Mouse (Mus musculus) G1E (cell line): Measurements from ENCODE around the gene Lsm2. TPM values are rescaled to one million over a fixed set of nuclear protein-coding genes. Genes with fewer than 3 reads are reported as not detected.

ENCODE experiments used
- ATAC-seq: 2 replicates; pipeline ENCODE4 v1.8.0; 2016; ENCODE audit warnings: mild to moderate bottlenecking; ENCODE audit not compliant: insufficient number of reproducible peaks, poor library complexity, low FRiP score, severe bottlenecking; ENCODE audit errors: extremely low read depth
- DNase-seq: peaks from one replicate; pipeline ENCODE4 v3.0.0; 2012; ENCODE audit warnings: low spot score
- H3K27me3 ChIP-seq: 2 replicates; pipeline ENCODE4 v1.6.1; 2012; ENCODE audit warnings: mild to moderate bottlenecking, low read length, inconsistent platforms; ENCODE audit not compliant: insufficient read depth
- H3K36me3 ChIP-seq: replicated peaks from 2 replicates; pipeline ENCODE3; 2012; ENCODE audit warnings: mild to moderate bottlenecking, inconsistent platforms
- H3K4me1 ChIP-seq: 2 replicates; pipeline ENCODE4 v1.6.1; 2012; ENCODE audit warnings: low read depth, low read length, inconsistent platforms, mixed read lengths; ENCODE audit not compliant: insufficient read depth
- H3K4me3 ChIP-seq: 2 replicates; pipeline ENCODE4 v1.5.1; 2012; ENCODE audit warnings: low read depth, mild to moderate bottlenecking, inconsistent platforms, low read length, moderate library complexity, mixed read lengths
- H3K9me3 ChIP-seq: replicated peaks from 2 replicates; pipeline ENCODE4 v1.6.1; 2012; ENCODE audit warnings: inconsistent platforms
- CTCF ChIP-seq: IDR thresholded peaks from 2 replicates; pipeline ENCODE4 v1.5.1; 2012; ENCODE audit warnings: low read depth, low read length, inconsistent platforms, mixed read lengths
- GATA1 ChIP-seq: IDR thresholded peaks from 2 replicates; pipeline ENCODE4 v1.6.1; 2012; ENCODE audit warnings: borderline replicate concordance, low read length, inconsistent platforms, mixed read lengths
- GATA2 ChIP-seq: IDR thresholded peaks from 2 replicates; pipeline ENCODE4 v1.6.1; 2012; ENCODE audit warnings: low read depth, low read length, inconsistent platforms, borderline replicate concordance
- POLR2AphosphoS5 ChIP-seq: IDR thresholded peaks from 2 replicates; pipeline ENCODE4 v1.6.1; 2012; ENCODE audit warnings: low read depth, low read length, inconsistent platforms; ENCODE audit not compliant: insufficient replicate concordance
- TAL1 ChIP-seq: conservative IDR thresholded peaks from 2 replicates; pipeline ENCODE4 v1.6.1; 2012; ENCODE audit warnings: low read depth, low read length, inconsistent platforms, mixed read lengths
- polyA plus RNA-seq: library from polyadenylated mRNA; stranded (reverse); fragments of >175 nt; gene quantifications from 2 replicates; pipeline ENCODE4 v1.2.3, GENCODE M21; 2012
- total RNA-seq, 2 experiments: library from RNA; stranded (forward) in 1 of 2; stranded (reverse) in 1 of 2; fragments of 200-1000 nt in 1 of 2; fragments of >200 nt in 1 of 2; fragmentation: Nextera tagmentation in 1 of 2; gene quantifications; 2 replicates each; pipeline ENCODE4 v1.2.3; 2014 to 2017

The Lsm2 gene
- total and polyA plus RNA-seq, 3 experiments = 71.9 to 263 (median 195) TPM

GRCm38 (mm10) chr17:35013221-35013620 is 31.6 kb downstream of the Lsm2 start:
- DNase-seq (no peak), ATAC-seq (no peak)
- Histone ChIP-seq H3K9me3 (no peaks in the 10 kb centered on the region), H3K27me3 (no peaks in the 10 kb centered on the region; the same call in 1 of the 2 replicates), H3K4me1 (peaks cover 89% of the 10 kb centered on the region), H3K36me3 (peaks cover 98% of the 10 kb centered on the region), H3K4me3 (no peak overlapping the region)
- TF ChIP-seq GATA1 = no peak
- TF ChIP-seq GATA2 = no peak
- TF ChIP-seq TAL1 = no peak
- TF ChIP-seq CTCF = no peak
- TF ChIP-seq POLR2AphosphoS5 = no peak

GRCm38 (mm10) chr17:35015296-35015695 is 33.6 kb downstream of the Lsm2 start:
- no peaks in the 10 kb centered on the region; the same call in 1 of the 2 replicates for H3K27me3 ChIP-seq
- peaks cover 94% of the 10 kb centered on the region for H3K36me3 ChIP-seq
- TF ChIP-seq TAL1 = no peak
- no peak for TF ChIP-seq POLR2AphosphoS5
- no peak for TF ChIP-seq GATA2
- no peak for TF ChIP-seq GATA1
- TF ChIP-seq CTCF = no peak
- ATAC-seq (no peak), DNase-seq (no peak)
- peak overlapping the region; percentile 49; the same call in 1 of the 2 replicates for H3K4me3 ChIP-seq
- no peaks in the 10 kb centered on the region for H3K9me3 ChIP-seq
- H3K4me1 ChIP-seq = peaks cover 94% of the 10 kb centered on the region

- Histone ChIP-seq H3K36me3 (peaks cover 84% of the 10 kb centered on the region), H3K9me3 (no peaks in the 10 kb centered on the region), H3K27me3 (no peaks in the 10 kb centered on the region; the same call in 1 of the 2 replicates), H3K4me1 (peaks cover 94% of the 10 kb centered on the region), H3K4me3 (peak within 1 kb of the TSS; percentile 49; the same call in 1 of the 2 replicates)
- TF ChIP-seq POLR2AphosphoS5 (no peak), GATA2 (no peak), TAL1 (no peak), GATA1 (no peak), CTCF (no peak)
- ATAC-seq (no peak), DNase-seq (peak; percentile 28)
Observed at GRCm38 (mm10) chr17:35016376-35016775, 34.7 kb downstream of the Lsm2 start, which contains the start of gene Vwa7. Vwa7 (plus strand) TSS chr17:35016579.

GRCm38 (mm10) chr17:35016791-35017705 is 35.4 kb downstream of the Lsm2 start:
- no peak for DNase-seq
- TF ChIP-seq CTCF (no peak), POLR2AphosphoS5 (peak; percentile 20; the same call in 1 of the 2 replicates)
- no peaks in the 10 kb centered on the region; the same call in 1 of the 2 replicates for H3K27me3 ChIP-seq

GRCm38 (mm10) chr17:35017706-35018030 is 36.0 kb downstream of the Lsm2 start:
- peaks cover 94% of the 10 kb centered on the region for H3K4me1 ChIP-seq
- DNase-seq (no peak), ATAC-seq (no peak)
- TF ChIP-seq GATA2 (no peak), POLR2AphosphoS5 (0 out of 2 replicates have a peak, but pooled peaks have one; percentile 1), CTCF (no peak), GATA1 (no peak), TAL1 (no peak)
- peaks cover 72% of the 10 kb centered on the region for H3K36me3 ChIP-seq
- no peak overlapping the region for H3K4me3 ChIP-seq
- H3K9me3 ChIP-seq = no peaks in the 10 kb centered on the region
- H3K27me3 ChIP-seq = no peaks in the 10 kb centered on the region; the same call in 1 of the 2 replicates

More at GRCm38 (mm10) chr17:35016791-35017705, 35.4 kb downstream of the Lsm2 start:
- H3K4me3 ChIP-seq = peak overlapping the region; percentile 14; the same call in 1 of the 2 replicates
- no peaks in the 10 kb centered on the region for H3K9me3 ChIP-seq
- H3K4me1 ChIP-seq = peaks cover 94% of the 10 kb centered on the region
- ATAC-seq = no peak
- peaks cover 77% of the 10 kb centered on the region for H3K36me3 ChIP-seq

GRCm38 (mm10) chr17:35018171-35018570 is 36.5 kb downstream of the Lsm2 start:
- DNase-seq = no peak

More at GRCm38 (mm10) chr17:35018171-35018570, 36.5 kb downstream of the Lsm2 start:
- ATAC-seq = no peak
- H3K36me3 ChIP-seq = peaks cover 70% of the 10 kb centered on the region
- no peak for TF ChIP-seq CTCF
- TF ChIP-seq GATA1 = no peak
- TF ChIP-seq GATA2 = no peak
- no peak for TF ChIP-seq POLR2AphosphoS5
- TF ChIP-seq TAL1 = no peak
- peaks cover 94% of the 10 kb centered on the region for H3K4me1 ChIP-seq
- H3K27me3 ChIP-seq = no peaks in the 10 kb centered on the region; the same call in 1 of the 2 replicates
- no peaks in the 10 kb centered on the region for H3K9me3 ChIP-seq
- no peak overlapping the region for H3K4me3 ChIP-seq
